Mouse (Mus musculus) gastrocnemius, postnatal 36 days (tissue): ENCODE results near the gene Ccl9. TPM values are rescaled to one million over a fixed set of nuclear protein-coding genes. Genes with fewer than 3 reads are reported as not detected.

Experiments
- DNase-seq, 2 experiments: peaks; one replicate each; pipeline ENCODE4 v3.0.0; 2022
- intact Hi-C: fragments of 180-260 bp; cut with DNase I; formaldehyde crosslinking; loops from one replicate; pipeline ENCODE4 v1.15.1; 2025
- long read RNA-seq, 2 experiments: library from polyadenylated mRNA; stranded (forward); transcript quantifications; one replicate each; pipeline ENCODE4 v2.0.0; 2021
- total RNA-seq, 2 experiments: library from RNA; stranded (reverse); gene quantifications; 2 replicates each; pipeline ENCODE4 v1.2.3; 2021

Ccl9 gene
- total RNA-seq, result 1 to 10 TPM; 3.0 to 3.4 TPM
- long read RNA-seq, experiment 1, partial matches to known transcripts, result 0 of 3 reads
- long read RNA-seq, experiment 1, other reads (novel, unspliced or antisense), result 1 of 3 reads
- long read RNA-seq, experiment 2, partial matches to known transcripts, result 0 of 2 reads
- long read RNA-seq, experiment 2, other reads (novel, unspliced or antisense), result 2 of 2 reads

DNA sequence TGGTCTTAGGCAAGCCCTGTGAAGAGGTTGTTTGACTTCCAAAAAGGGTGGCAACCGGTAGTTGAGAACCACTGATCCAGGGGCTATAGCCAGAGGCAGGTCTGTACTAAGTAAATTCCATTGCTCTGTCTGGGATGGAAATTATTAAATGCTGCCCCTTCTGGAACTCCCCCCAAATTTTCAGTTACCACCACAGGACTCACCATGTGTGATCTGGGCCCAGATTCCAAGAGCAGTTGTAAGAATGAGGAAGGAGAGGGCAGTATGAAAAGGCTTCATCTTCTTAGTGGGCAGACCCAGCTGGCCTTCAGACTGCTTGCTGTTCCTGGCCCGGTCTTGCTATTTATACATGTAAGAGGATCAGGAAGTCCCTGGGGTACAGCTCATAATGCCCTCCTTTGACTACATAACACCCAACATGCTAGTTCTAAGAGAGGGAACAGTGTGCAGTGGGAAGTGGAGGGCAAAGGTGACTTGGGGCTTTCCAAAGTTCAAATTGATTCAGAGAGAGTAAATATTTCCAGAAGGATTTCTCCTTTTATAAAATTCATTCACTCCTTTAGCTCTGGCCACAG is at the start of gene Ccl9:
Ccl9 (minus strand) TSS at position 451 of the 575 bp plus-strand sequence.
- DNase-seq, result no peak
- intact Hi-C loops, result no loop called here

- intact Hi-C loops, result no loop called here
- DNase-seq, result no peak
These were observed 45.1 kb upstream of the Ccl9 start for GRCm38 (mm10) chr11:83623586-83623985.

DNA sequence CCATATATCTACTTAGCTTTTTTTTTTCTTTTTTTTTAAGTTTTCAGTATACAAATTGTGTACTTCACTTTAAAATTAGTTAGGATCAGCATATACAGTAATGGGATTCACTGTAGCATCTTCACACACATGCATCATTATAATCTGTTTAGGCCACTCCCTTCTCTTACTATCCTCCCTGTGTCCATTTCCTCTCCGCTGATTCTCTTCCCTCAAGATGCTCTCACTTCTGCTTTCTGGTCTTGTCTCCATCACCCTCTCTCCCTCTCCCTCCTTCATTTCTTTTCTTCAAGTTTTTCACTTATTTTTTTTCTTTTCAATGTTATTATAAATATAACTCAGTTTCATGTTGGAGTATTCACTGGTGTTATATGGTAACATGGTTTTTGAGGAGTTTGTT is 40.6 kb upstream of the Ccl9 start:
- intact Hi-C loops, result no loop called here
- no peak for DNase-seq

GRCm38 (mm10) chr11:83618238-83618637 is 39.8 kb upstream of the Ccl9 start:
- intact Hi-C loops, result no loop called here
- no peak for DNase-seq

GRCm38 (mm10) chr11:83616586-83616985 is 38.1 kb upstream of the Ccl9 start:
- DNase-seq, result no peak
- intact Hi-C loops, result no loop called here

- intact Hi-C loops, result no loop called here
- DNase-seq, result no peak
These were observed 32.5 kb upstream of the Ccl9 start for GRCm38 (mm10) chr11:83610900-83611299.

DNA sequence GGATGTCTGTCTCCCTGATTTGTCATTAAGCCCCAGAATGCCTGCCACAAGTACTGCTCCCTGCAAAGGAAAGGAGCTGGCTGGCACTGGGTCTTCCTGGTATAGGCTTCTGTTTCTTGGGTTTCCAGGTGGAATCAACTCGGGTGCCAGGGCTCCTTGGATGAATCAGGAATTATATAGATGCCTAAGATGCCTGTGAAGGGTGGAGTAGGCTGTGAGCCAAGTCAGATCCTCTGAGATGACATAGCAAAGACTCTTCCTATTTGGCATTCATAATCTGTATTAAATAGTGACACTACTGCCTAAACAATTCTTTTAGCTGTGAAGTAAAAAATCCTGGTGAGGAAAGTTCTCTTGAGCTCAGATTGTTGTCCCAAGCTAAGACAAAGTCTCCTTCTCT is 28.0 kb upstream of the Ccl9 start:
- intact Hi-C loops, result no loop called here
- no peak for DNase-seq

DNA sequence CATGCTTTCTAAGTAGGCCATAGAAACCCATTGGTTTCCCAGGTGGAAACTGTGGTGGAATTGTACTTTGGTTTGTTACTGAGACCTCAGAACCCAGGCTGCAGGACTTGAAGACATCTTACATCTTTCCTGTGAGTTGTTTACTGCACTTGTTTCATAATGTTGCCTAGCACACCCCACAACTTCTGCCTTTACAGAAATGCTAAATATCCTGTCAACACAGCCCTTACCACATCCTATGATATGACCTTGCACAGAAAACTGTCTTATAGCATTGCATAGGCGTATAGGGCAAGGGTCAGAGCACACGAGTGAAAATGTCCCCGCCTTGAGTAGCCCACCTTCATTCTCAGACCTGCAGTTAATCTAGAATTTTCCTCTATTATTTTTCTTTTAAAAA is 27.1 kb upstream of the Ccl9 start:
- intact Hi-C loops, result no loop called here
- no peak for DNase-seq

- intact Hi-C loops, result no loop called here
- DNase-seq, result no peak
These were observed 26.3 kb upstream of the Ccl9 start for GRCm38 (mm10) chr11:83604698-83605097.

GRCm38 (mm10) chr11:83603399-83603798 is 25.0 kb upstream of the Ccl9 start:
- intact Hi-C loops, result no loop called here
- DNase-seq, result no peak

DNA sequence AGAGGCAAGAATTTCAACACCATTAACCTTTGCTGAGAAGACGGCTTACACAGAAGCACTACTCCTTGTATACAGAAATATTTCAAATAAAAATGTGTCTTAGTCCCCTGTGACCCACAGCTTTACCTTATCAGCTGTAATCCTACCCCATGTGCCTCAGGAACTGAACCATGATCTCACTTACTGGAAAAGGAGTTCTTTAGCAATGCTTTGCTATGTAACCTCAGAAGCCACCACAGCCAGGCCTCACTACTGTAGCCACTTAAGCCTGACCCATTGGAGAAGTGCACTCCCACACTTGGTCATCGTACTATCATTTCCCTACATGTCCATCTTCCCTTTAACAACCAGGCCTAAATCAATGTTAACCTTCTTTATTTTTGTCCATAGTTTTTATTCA is 22.1 kb upstream of the Ccl9 start:
- DNase-seq, result no peak
- intact Hi-C loops, result no loop called here

- DNase-seq, result no peak
- intact Hi-C loops, result no loop called here
These were observed 20.6 kb upstream of the Ccl9 start for GRCm38 (mm10) chr11:83598991-83599390.

DNA sequence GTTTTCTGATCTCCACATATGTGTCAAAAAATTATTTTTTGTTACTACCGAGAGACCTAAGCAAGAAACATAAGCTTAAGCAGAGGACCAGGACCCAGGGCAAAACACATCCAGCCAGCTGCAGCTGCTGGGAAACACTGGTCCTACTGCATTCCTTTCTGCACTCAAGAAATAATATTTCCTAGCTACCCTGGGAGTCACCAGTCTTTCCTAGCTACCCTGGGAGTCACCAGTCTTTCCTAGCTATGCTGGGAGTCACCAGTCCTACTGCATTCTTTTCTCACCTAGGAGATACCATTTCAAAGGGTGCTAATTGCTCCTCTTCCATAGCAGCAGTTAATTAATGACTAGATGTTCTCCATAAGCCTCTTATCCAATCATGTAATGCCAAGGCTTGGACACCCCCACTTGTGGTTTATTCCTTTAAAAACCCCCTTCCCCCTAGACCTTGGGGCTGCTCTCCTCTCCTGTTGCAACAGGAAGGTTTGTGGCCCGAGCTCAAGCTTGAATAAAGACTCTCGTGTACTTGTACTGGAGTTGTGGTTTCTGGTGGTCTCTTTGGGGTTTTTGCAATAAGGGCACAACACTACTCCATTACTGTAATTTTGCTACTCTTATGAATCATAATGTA is 19.9 kb upstream of the Ccl9 start:
- intact Hi-C loops, result no loop called here
- DNase-seq, result no peak

- no peak for DNase-seq
- intact Hi-C loops, result no loop called here
These were observed 19.4 kb upstream of the Ccl9 start for GRCm38 (mm10) chr11:83597796-83598195.

DNA sequence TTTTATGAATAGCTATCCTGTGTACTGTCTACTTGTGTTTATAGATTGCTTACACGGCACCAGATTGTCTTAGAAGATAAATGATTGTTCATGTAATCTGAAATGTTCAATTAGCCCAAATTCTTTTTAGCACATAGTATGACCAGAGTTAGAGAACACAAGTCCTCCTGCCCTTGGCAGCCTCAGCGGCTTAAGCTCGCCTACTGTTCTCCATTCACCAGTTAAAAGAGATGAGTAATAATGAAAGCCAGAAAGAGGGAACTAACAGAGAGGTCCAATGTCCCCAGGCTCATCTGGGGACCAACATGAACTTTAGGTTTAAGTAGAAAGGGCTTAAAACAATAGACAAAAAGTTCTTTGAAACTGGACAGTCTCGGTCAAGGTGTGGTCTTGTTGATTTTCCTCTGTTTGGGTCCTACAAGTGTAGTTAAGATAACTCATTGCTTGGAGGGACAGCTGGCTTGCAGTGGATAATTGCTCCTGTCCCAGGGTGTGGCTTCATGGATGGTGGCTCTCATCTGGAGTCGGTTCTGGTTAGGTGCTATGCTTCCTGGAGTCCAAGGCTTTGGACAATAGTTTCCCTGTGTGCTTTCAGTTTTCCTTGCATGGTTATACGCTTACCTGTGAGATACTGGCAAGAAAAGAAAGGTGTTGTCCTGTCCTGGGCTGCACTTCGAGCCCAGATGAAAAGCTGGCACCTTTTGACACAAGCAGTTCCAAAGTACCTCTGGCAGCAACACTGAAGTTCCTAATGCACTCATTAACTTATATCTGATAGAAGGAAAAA is 17.4 kb upstream of the Ccl9 start:
- DNase-seq, result no peak
- intact Hi-C loops, result no loop called here

- DNase-seq, result no peak
- intact Hi-C loops, result loop anchor here (5.0 kb wide), 1 partner anchor 954 kb away; no protein-coding TSS in a partner anchor
These were observed 15.0 kb upstream of the Ccl9 start for GRCm38 (mm10) chr11:83593453-83593852.

DNA sequence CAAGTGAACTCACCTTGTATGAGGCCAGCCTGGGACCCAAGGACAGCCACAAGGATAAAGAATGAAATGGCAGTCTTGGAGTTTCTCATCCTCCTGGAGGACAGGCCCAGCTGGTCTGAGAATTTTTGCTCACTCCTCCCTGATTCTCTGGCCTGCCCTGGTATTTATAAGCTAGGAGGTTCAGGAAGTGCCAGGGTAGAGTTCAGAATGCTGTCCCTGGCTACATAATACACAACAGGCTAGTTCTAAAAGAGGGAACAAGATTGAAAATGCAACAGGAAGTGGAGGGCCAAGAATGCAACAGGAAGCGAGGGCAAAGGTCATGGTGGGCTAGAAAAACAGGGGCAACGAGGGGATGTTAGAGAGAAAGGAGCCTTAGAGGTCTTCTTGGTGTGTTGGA is 14.4 kb upstream of the Ccl9 start, which contains the start of gene Ccl6:
Ccl6 (minus strand) TSS at position 235 of the 400 bp plus-strand sequence.
- no peak for DNase-seq
- intact Hi-C loops, result loop anchor here (5.0 kb wide), 1 partner anchor 954 kb away; no protein-coding TSS in a partner anchor

- DNase-seq, result no peak
- intact Hi-C loops, result no loop called here
These were observed 5.8 kb upstream of the Ccl9 start for GRCm38 (mm10) chr11:83584232-83584631.

GRCm38 (mm10) chr11:83583450-83583754 is 5.0 kb upstream of the Ccl9 start:
- no peak for DNase-seq
- intact Hi-C loops, result no loop called here

GRCm38 (mm10) chr11:83582626-83583449 is 4.4 kb upstream of the Ccl9 start:
- intact Hi-C loops, result no loop called here
- no peak for DNase-seq
